Mouse (Mus musculus): ENCODE measurements around the gene Tcp11l2. TPM values are rescaled to one million over a fixed set of nuclear protein-coding genes. Genes with fewer than 3 reads are reported as not detected.

Tcp11l2 gene
- total RNA-seq, 1 experiment: 2.8 TPM

- no peaks in the 10 kb centered on the region for H3K4me1 ChIP-seq (ENCODE audit: control insufficient read depth in 2 of 2, insufficient read depth in 2 of 2, low read length in 2 of 2, poor library complexity in 1 of 2)
- no peak for TF ChIP-seq ZNF384 (IDR thresholded peaks at IDR 0.05; ENCODE audit: low read depth, low read length)
- H3K27ac ChIP-seq (ENCODE audit: insufficient read depth, low read depth, low read length, poor library complexity, severe bottlenecking): no peak overlapping the region
- no peak for DNase-seq (ENCODE audit: low read depth, low spot score)
- no peaks in the 10 kb centered on the region for H3K9me3 ChIP-seq (ENCODE audit: control insufficient read depth, insufficient read depth, low read depth, low read length)
- no peak overlapping the region for H3K9ac ChIP-seq (ENCODE audit: insufficient read depth, low read depth, low read length, poor library complexity, severe bottlenecking)
- H3K36me3 ChIP-seq (ENCODE audit: control insufficient read depth, insufficient read depth, low read length, poor library complexity, severe bottlenecking): no peaks in the 10 kb centered on the region
- H3K4me3 ChIP-seq (ENCODE audit: insufficient read depth in 1 of 2, low read depth in 1 of 2, low read length in 2 of 2, poor library complexity in 1 of 2, severe bottlenecking in 1 of 2): no peak overlapping the region
- in situ Hi-C loops (cut with MboI; ENCODE audit: low sequenced_read_pairs in 2 of 2, unreplicated experiment in 2 of 2): no loop called here
Observed at GRCm38 (mm10) chr10:84613366-84613765, 36.9 kb downstream of the Tcp11l2 start.

GRCm38 (mm10) chr10:84615076-84615475 is 38.6 kb downstream of the Tcp11l2 start:
- H3K9ac ChIP-seq (ENCODE audit: insufficient read depth, low read depth, low read length, poor library complexity, severe bottlenecking): no peak overlapping the region; the same call in 1 of the 2 replicates
- no peak overlapping the region for H3K27ac ChIP-seq (ENCODE audit: insufficient read depth, low read depth, low read length, poor library complexity, severe bottlenecking)
- H3K9me3 ChIP-seq (ENCODE audit: control insufficient read depth, insufficient read depth, low read depth, low read length): no peaks in the 10 kb centered on the region
- no peak for TF ChIP-seq ZNF384 (IDR thresholded peaks at IDR 0.05; ENCODE audit: low read depth, low read length)
- no peak for TF ChIP-seq ZC3H11A (IDR thresholded peaks at IDR 0.05; ENCODE audit: borderline replicate concordance, low read depth, low read length)
- TF ChIP-seq HCFC1 (IDR thresholded peaks at IDR 0.05; ENCODE audit: borderline replicate concordance, insufficient read depth, low read length): no peak
- no peak for TF ChIP-seq MAFK (IDR thresholded peaks at IDR 0.05; ENCODE audit: insufficient read depth, low read depth, low read length)
- no peak for TF ChIP-seq CHD2 (IDR thresholded peaks at IDR 0.05; ENCODE audit: low read depth, low read length)
- in situ Hi-C loops (cut with MboI; ENCODE audit: low sequenced_read_pairs in 2 of 2, unreplicated experiment in 2 of 2): no loop called here
- no peaks in the 10 kb centered on the region for H3K4me1 ChIP-seq (ENCODE audit: control insufficient read depth in 2 of 2, insufficient read depth in 2 of 2, low read length in 2 of 2, poor library complexity in 1 of 2)
- no peaks in the 10 kb centered on the region for H3K36me3 ChIP-seq (ENCODE audit: control insufficient read depth, insufficient read depth, low read length, poor library complexity, severe bottlenecking)
- no peak overlapping the region for H3K4me3 ChIP-seq (ENCODE audit: insufficient read depth in 1 of 2, low read depth in 1 of 2, low read length in 2 of 2, poor library complexity in 1 of 2, severe bottlenecking in 1 of 2)
- DNase-seq (ENCODE audit: low read depth, low spot score): no peak

GRCm38 (mm10) chr10:84621826-84622790 is 45.7 kb downstream of the Tcp11l2 start, which contains the start of gene Polr3b:
Gene Polr3b (plus strand): TSS chr10:84622292.
- DNase-seq (ENCODE audit: low read depth, low spot score): peak; percentile 93
- H3K27ac ChIP-seq (ENCODE audit: insufficient read depth, low read depth, low read length, poor library complexity, severe bottlenecking): peak within 1 kb of the TSS; percentile 94
- peak within 1 kb of the TSS; percentile 94 to 98 for H3K4me3 ChIP-seq (ENCODE audit: insufficient read depth in 1 of 2, low read depth in 1 of 2, low read length in 2 of 2, poor library complexity in 1 of 2, severe bottlenecking in 1 of 2)
- H3K9me3 ChIP-seq (ENCODE audit: control insufficient read depth, insufficient read depth, low read depth, low read length): no peaks in the 10 kb centered on the region
- no peaks in the 10 kb centered on the region for H3K36me3 ChIP-seq (ENCODE audit: control insufficient read depth, insufficient read depth, low read length, poor library complexity, severe bottlenecking)
- H3K4me1 ChIP-seq (ENCODE audit: control insufficient read depth in 2 of 2, insufficient read depth in 2 of 2, low read length in 2 of 2, poor library complexity in 1 of 2): peaks cover 0 to 5% of the 10 kb centered on the region in 2 experiments; a peak in 2 of 4 replicates
- peak within 1 kb of the TSS; percentile 97 for H3K9ac ChIP-seq (ENCODE audit: insufficient read depth, low read depth, low read length, poor library complexity, severe bottlenecking)
- in situ Hi-C loops (cut with MboI; ENCODE audit: low sequenced_read_pairs in 2 of 2, unreplicated experiment in 2 of 2): no loop called here
- TF ChIP-seq HCFC1 (IDR thresholded peaks at IDR 0.05; ENCODE audit: borderline replicate concordance, insufficient read depth, low read length) (peak; percentile 86), CHD2 (IDR thresholded peaks at IDR 0.05; ENCODE audit: low read depth, low read length) (peak; percentile 52; the same call in 1 of the 2 replicates), ZNF384 (IDR thresholded peaks at IDR 0.05; ENCODE audit: low read depth, low read length) (no peak)

GRCm38 (mm10) chr10:84631182-84631581 is 54.8 kb downstream of the Tcp11l2 start:
- TF ChIP-seq CHD2 (IDR thresholded peaks at IDR 0.05; ENCODE audit: low read depth, low read length) (no peak), ZNF384 (IDR thresholded peaks at IDR 0.05; ENCODE audit: low read depth, low read length) (peak; percentile 61; the same call in 1 of the 2 replicates), ZC3H11A (IDR thresholded peaks at IDR 0.05; ENCODE audit: borderline replicate concordance, low read depth, low read length) (peak; percentile 48; the same call in 1 of the 2 replicates)
- H3K36me3 ChIP-seq (ENCODE audit: control insufficient read depth, insufficient read depth, low read length, poor library complexity, severe bottlenecking): peaks cover 15% of the 10 kb centered on the region

More at GRCm38 (mm10) chr10:84631182-84631581, 54.8 kb downstream of the Tcp11l2 start:
- Histone ChIP-seq H3K4me3 (ENCODE audit: insufficient read depth in 1 of 2, low read depth in 1 of 2, low read length in 2 of 2, poor library complexity in 1 of 2, severe bottlenecking in 1 of 2) (no peak overlapping the region), H3K27ac (ENCODE audit: insufficient read depth, low read depth, low read length, poor library complexity, severe bottlenecking) (no peak overlapping the region), H3K9me3 (ENCODE audit: control insufficient read depth, insufficient read depth, low read depth, low read length) (no peaks in the 10 kb centered on the region), H3K9ac (ENCODE audit: insufficient read depth, low read depth, low read length, poor library complexity, severe bottlenecking) (no peak overlapping the region), H3K4me1 (ENCODE audit: control insufficient read depth in 2 of 2, insufficient read depth in 2 of 2, low read length in 2 of 2, poor library complexity in 1 of 2) (no peaks in the 10 kb centered on the region)
- in situ Hi-C loops (cut with MboI; ENCODE audit: low sequenced_read_pairs in 2 of 2, unreplicated experiment in 2 of 2): no loop called here
- DNase-seq (ENCODE audit: low read depth, low spot score): peak; percentile 50

Measured in ES-E14 (cell line).